Mouse (Mus musculus): ENCODE results near the gene Insm1.

Insm1 gene

GRCm38 (mm10) chr2:146221076-146221928 is at the start of gene Insm1:
Gene Insm1 (plus strand): TSS chr2:146221921.
- DNase-seq (ENCODE audit: low spot score in 2 of 2) = no peak

GRCm38 (mm10) chr2:146172106-146172505 is 49.6 kb upstream of the Insm1 start:
- DNase-seq (ENCODE audit: low spot score in 2 of 2) = no peak

GRCm38 (mm10) chr2:146174173-146174572 is 47.5 kb upstream of the Insm1 start:
- DNase-seq (ENCODE audit: low spot score in 2 of 2) = no peak

- DNase-seq (ENCODE audit: low spot score in 2 of 2) = no peak
Measured at GRCm38 (mm10) chr2:146178718-146179117, 43.0 kb upstream of the Insm1 start.

DNA sequence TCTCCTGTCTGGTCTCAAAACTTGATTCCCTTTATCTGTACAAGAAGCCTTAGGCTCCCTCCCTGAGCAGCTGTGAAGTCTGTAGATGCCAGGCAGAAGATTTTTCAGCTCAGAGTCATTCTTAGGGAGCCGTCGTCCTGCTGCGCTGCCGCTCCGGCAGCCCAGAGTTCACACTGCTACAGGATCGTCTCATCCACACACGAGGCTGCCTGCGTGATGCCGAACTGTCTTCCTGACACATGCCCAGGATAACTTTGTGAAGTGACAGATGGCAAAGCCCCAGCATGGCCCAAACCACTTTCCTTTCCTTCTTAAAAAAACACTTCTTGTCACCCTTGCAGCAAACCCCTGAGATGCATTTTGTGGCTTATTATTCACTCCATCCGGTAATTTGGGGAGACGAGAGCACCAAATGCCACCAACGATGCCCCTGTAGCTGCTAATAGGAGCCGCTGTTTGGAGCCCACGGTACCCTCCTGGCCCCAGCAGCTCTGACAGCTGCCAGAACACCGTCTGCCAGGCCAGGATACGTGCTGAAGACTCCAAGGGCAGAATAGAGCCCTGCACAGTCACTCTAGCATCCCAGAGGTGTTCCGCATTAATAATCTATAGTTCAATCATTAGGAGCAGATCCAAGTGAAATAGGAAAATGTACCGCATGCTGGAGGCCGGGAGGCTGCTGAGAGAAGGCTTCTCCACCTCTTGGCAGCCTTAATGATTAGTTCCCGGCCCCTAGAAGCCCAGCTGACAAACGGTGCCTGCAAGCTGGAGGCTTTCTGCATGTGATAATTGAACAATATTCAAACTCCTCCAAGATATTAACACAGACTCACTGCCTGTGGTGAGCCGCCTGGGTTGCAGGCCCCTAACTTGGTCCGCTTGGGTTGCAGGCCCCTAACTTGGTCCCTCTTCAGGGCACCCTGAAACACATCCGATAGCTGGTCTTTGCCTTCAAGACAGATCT is 37.6 kb upstream of the Insm1 start:
- no peak for DNase-seq (ENCODE audit: low spot score in 2 of 2)

- DNase-seq (ENCODE audit: low spot score in 2 of 2) = peak; percentile 14 to 18
Measured at GRCm38 (mm10) chr2:146196126-146196525, 25.6 kb upstream of the Insm1 start.

- DNase-seq (ENCODE audit: low spot score in 2 of 2) = no peak
Measured at GRCm38 (mm10) chr2:146197947-146198346, 23.8 kb upstream of the Insm1 start.

- DNase-seq (ENCODE audit: low spot score in 2 of 2) = no peak
Measured at GRCm38 (mm10) chr2:146210968-146211367, 10.8 kb upstream of the Insm1 start.

GRCm38 (mm10) chr2:146214715-146215114 is 7.0 kb upstream of the Insm1 start:
- peak in 1 of 2 experiments; percentile 17 for DNase-seq (ENCODE audit: low spot score in 2 of 2)

DNA sequence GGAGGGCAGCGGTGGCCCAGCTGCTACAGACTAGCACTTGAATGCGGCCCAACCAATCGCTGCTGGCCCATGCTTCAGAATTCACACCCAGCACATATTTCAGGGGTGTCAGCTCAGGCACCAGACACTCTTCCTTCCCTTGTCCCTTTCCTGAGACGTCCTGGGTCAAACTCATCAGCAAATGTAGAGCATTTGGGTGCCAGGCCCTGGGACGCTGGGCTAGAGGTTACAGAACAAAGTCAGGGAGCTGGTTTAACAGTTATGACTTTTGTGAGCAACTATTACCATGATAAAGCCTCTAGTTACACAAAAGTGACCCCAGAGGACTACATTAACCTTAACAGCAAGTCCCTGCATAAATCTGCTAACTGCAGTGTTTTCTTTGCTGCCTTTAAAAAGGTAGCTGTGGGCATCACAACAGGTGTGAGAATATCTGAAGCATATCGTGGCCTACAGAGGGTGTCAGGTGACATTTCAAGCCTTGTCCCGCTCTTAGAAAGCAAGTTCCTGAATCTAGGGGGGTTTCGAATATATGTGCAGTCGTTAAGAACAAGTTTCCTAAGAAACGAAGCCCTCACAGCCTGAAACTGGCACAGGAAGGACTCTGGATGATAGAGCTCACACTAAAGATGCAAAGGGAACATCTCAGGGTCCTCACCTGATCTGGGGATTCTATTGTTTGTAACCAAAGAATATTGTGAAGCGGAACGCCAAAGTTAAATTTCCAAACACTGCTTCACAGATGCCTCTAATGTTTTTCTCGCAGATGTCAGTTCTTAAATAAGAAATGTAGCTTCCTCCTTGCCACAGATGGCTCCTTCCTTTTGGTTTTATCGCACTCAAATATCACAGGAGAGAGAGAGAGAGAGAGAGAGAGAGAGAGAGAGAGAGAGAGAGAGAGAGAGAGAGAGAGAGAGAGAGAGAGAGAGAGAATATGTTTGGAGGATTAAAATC is 5.3 kb upstream of the Insm1 start:
- DNase-seq (ENCODE audit: low spot score in 2 of 2) = no peak

DNA sequence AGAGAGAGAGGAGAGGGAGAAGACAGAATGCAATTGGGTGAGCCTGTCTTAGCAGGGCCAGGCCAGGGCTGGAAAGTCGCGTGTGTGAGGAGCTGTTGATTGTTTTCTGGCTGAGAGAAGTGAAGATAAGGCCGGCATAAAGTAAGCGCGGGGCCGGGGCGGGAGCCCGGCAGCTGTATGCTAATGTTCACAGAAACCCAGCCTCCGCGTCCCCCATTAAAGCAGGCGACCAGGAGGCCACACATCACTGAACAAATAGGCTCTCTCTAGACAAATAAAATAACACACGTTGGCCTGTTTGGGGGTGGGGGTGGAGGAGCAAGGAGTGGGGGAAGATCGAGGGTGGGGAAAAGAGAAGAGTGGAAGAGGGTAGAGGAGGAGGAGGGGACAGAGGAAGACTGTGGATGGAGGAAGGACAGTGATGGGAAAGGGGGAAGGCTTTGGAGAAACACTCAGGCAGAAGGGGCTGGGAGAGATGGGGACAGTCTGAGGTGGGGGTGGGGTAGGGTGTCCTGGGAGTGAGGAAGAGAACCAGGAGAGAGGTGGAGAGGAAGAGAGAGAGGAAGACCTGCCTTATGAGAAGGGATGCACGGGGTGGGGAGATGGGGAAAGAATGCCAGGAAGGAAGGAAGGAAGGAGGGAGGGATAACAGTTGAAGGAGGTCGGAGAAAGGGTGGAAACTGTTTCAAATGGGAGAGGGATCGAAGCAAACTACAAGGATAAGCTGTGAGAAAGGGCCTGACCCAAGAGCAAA is 4.3 kb upstream of the Insm1 start:
- DNase-seq (ENCODE audit: low spot score in 2 of 2) = no peak

GRCm38 (mm10) chr2:146218161-146218691 is 3.5 kb upstream of the Insm1 start:
- DNase-seq (ENCODE audit: low spot score in 2 of 2) = no peak

GRCm38 (mm10) chr2:146218881-146219535 is 2.7 kb upstream of the Insm1 start:
- DNase-seq (ENCODE audit: low spot score in 2 of 2) = no peak

- no peak for DNase-seq (ENCODE audit: low spot score in 2 of 2)
Measured at GRCm38 (mm10) chr2:146219791-146220190, 1.9 kb upstream of the Insm1 start.

DNA sequence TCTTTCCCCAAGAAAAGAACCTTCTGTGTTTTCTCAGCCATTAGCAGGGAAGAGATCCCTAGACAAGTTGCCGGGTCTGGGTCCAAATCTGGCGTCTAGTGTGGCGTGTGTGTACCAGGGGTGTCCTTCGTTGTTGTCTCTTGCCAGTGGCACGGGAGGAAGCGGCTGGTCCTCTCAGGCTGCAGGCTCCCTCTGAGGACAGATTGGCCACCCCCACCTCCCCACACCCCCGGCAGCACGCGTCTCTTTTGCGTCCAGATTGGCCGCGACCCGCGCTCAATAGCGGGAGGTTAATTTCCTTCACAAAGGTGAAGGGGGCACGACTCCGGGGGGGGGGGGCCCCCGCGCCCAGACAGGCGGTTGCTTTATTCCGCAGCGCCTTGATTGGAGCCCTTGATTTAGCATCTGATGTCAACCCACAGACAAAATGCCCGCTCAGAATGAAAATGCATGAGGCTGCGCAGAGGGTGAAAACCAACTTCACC is 1.1 kb upstream of the Insm1 start:
- DNase-seq (ENCODE audit: low spot score in 2 of 2) = no peak

GRCm38 (mm10) chr2:146221929-146222278 is 183 bp downstream of the Insm1 start:
- DNase-seq (ENCODE audit: low spot score in 2 of 2) = no peak

DNA sequence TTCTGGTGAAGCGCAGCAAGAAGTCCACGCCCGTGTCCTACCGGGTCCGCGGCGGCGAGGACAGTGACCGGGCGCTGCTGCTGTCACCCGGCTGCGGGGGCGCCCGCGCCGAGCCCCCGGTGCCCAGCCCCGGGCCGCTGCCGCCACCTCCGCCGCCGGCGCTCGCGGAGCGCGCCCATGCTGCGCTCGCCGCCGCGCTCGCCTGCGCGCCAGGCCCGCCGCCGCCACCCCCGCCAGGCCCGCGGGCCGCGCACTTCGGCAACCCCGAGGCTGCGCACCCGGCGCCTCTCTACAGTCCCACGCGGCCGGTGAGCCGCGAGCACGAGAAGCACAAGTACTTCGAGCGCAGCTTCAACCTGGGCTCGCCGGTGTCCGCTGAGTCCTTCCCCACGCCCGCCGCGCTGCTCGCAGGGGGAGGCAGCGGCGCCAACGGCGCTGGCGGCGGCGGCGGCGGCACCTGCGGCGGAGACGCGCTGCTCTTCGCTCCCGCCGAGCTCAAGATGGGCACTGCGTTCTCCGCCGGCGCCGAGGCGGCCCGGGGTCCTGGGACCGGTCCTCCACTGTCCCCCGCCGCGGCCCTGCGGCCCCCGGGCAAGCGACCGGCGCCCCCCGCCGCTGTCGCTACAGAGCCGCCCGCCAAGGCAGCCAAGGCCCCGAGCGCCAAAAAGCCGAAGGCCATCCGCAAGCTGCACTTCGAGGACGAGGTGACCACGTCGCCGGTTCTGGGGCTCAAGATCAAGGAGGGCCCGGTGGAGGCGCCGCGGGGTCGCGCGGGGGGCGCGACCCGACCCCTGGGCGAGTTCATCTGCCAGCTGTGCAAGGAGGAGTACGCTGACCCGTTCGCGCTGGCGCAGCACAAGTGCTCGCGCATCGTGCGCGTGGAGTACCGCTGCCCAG is 806 bp downstream of the Insm1 start:
- no peak for DNase-seq (ENCODE audit: low spot score in 2 of 2)

DNA sequence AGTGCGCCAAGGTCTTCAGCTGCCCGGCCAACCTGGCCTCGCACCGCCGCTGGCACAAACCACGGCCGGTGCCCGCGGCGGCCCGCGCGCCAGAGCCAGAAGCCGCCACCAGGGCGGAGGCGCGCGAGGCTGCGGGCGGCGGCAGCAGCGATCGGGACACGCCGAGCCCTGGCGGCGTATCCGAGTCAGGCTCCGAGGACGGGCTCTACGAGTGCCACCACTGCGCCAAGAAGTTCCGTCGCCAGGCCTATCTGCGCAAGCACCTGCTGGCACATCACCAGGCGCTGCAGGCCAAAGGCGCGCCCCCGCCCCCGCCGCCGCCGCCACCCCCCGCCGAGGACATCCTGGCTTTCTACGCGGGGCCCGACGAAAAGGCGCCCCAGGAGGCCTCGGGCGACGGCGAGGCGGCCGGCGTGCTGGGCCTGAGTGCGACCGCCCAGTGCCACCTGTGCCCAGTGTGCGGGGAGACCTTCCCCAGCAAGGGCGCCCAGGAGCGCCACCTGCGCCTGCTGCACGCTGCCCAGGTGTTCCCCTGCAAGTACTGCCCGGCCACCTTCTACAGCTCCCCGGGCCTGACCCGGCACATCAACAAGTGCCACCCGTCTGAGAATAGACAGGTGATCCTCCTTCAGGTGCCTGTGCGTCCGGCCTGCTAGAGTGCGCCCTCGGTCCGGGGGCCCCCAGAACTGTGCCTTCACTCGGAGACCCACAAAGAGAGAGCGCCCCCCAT is 1.6 kb downstream of the Insm1 start:
- no peak for DNase-seq (ENCODE audit: low spot score in 2 of 2)
